ENCODE assay signal across 8 mouse cellular contexts in the genomic region with DNA sequence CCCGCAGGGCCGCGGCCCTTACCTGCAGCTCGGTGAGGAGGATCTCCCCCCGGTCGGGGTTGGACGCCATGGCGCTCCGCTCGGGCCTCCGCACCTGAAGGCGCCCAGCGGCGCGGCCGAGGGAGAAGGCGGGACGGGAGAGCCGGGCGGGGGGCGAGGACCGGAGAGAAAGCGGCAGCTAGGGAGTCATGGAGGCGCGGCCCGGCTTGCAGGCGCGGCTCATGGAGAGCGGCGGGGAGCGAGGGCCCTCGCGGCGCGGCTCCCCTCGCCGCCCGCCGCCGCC. TPM values are rescaled to one million over a fixed set of nuclear protein-coding genes. Genes with fewer than 3 reads are reported as not detected.
A peak's percentile ranks its signal among the peaks of the same experiment; 100 is the strongest.
DNase-seq lines count a peak whose midpoint lies in the region; ATAC-seq and TF ChIP-seq lines count a peak whose summit lies in the region.

No protein-coding gene starts in this region.

- no peak for DNase-seq in layer of hippocampus, adult 2 months (ENCODE audit: low spot score in 2 of 2)
- no peak for DNase-seq in layer of hippocampus, postnatal 10 days (ENCODE audit: low spot score in 2 of 2)
- no peak for DNase-seq in hindbrain, embryonic 14.5 days (ENCODE audit: low spot score)
- no peak for DNase-seq in adrenal gland, postnatal 14 days
- DNase-seq in yolk sac, embryonic 10.5 days (ENCODE audit: low spot score), result no peak
- DNase-seq in T-cell, adult 2 months (ENCODE audit: low spot score), result no peak

- no peaks in the 10 kb centered on the region for H3K27me3 ChIP-seq in hindbrain, embryonic 14.5 days (ENCODE audit: control insufficient read depth, insufficient read depth, low read length)
- no peaks in the 10 kb centered on the region for H3K27me3 ChIP-seq in midbrain, embryonic 16.5 days (ENCODE audit: control insufficient read depth, insufficient read depth, low read depth, low read length)

- H3K4me1 ChIP-seq in brown adipose tissue, adult 24 weeks (ENCODE audit: control insufficient read depth, insufficient read depth, insufficient read length, low read length), result no peaks in the 10 kb centered on the region
- H3K4me1 ChIP-seq in hindbrain, embryonic 14.5 days (replicated peaks; ENCODE audit: control insufficient read depth, insufficient read depth, low read length), result peaks cover 5% of the 10 kb centered on the region
- peaks cover 4% of the 10 kb centered on the region for H3K4me1 ChIP-seq in midbrain, embryonic 16.5 days (ENCODE audit: control insufficient read depth, insufficient read depth, low read length)

- H3K9me3 ChIP-seq in hindbrain, embryonic 14.5 days (ENCODE audit: control insufficient read depth, low read length), result no peaks in the 10 kb centered on the region
- no peaks in the 10 kb centered on the region for H3K9me3 ChIP-seq in midbrain, embryonic 16.5 days (replicated peaks; ENCODE audit: control insufficient read depth, low read length, poor library complexity, severe bottlenecking)

- no peak for TF ChIP-seq CTCF in layer of hippocampus, adult 2 months (conservative IDR thresholded peaks at IDR 0.05)

- H3K27ac ChIP-seq in layer of hippocampus, adult 2 months, result peak overlapping the region; percentile 92
- H3K27ac ChIP-seq in brown adipose tissue, adult 24 weeks (replicated peaks; ENCODE audit: low read depth, low read length), result peak overlapping the region; percentile 62
- peak overlapping the region; percentile 93 for H3K27ac ChIP-seq in hindbrain, embryonic 14.5 days
- peak overlapping the region; percentile 94 for H3K27ac ChIP-seq in midbrain, embryonic 16.5 days (ENCODE audit: low read length)

- peak overlapping the region; percentile 63 for H3K4me3 ChIP-seq in layer of hippocampus, adult 2 months
- H3K4me3 ChIP-seq in brown adipose tissue, adult 24 weeks (ENCODE audit: insufficient read depth, low read depth, low read length), result peak overlapping the region; percentile 98
- peak overlapping the region; percentile 85 for H3K4me3 ChIP-seq in hindbrain, embryonic 14.5 days (replicated peaks; ENCODE audit: low read length)
- H3K4me3 ChIP-seq in midbrain, embryonic 16.5 days (ENCODE audit: low read depth, low read length), result peak overlapping the region; percentile 100

- no peaks in the 10 kb centered on the region for H3K36me3 ChIP-seq in hindbrain, embryonic 14.5 days (replicated peaks; ENCODE audit: control insufficient read depth, insufficient read depth)
- H3K36me3 ChIP-seq in midbrain, embryonic 16.5 days (ENCODE audit: control insufficient read depth, insufficient read depth, low read length), result no peaks in the 10 kb centered on the region

- no peak; the same call in 1 of the 2 replicates for ATAC-seq in hindbrain, embryonic 14.5 days (ENCODE audit: low FRiP score)
- ATAC-seq in midbrain, embryonic 16.5 days, result no peak

- H3K9ac ChIP-seq in hindbrain, embryonic 14.5 days, result peak overlapping the region; percentile 90
- H3K9ac ChIP-seq in midbrain, embryonic 16.5 days (ENCODE audit: low read depth, low read length), result peak overlapping the region; percentile 94

- 2% methylated on average over 17 of the region's 40 CpGs for WGBS in hindbrain, embryonic 14.5 days
- WGBS in midbrain, embryonic 16.5 days, result under 1% methylated on average over 32 of the region's 40 CpGs

- peak overlapping the region; percentile 59 for H3K4me2 ChIP-seq in hindbrain, embryonic 14.5 days (replicated peaks)
- peak overlapping the region; percentile 74 for H3K4me2 ChIP-seq in midbrain, embryonic 16.5 days (ENCODE audit: low read length)

RNA-seq across cellular contexts. Expression of a gene that starts 0.3 kb away (rescaled TPM):
- 10 to 100 TPM; 26.5 to 33.9 TPM for total RNA-seq in layer of hippocampus, adult 2 months (2021)
- total RNA-seq in layer of hippocampus, postnatal 10 days (2021), result 10 to 100 TPM; 25.1 to 29.8 TPM
- polyA plus RNA-seq in brown adipose tissue, adult 24 weeks (2012; ENCODE audit: insufficient read depth, insufficient read length, missing spikeins), result 17.5 and 19.8 TPM in 2 replicates
- polyA plus RNA-seq in hindbrain, embryonic 14.5 days (2014; fragmentation: Nextera tagmentation; extraction: Ambion mirVana), result 22.0 and 24.5 TPM in 2 replicates
- polyA plus RNA-seq in midbrain, embryonic 16.5 days (2015; fragmentation: Nextera tagmentation; extraction: Ambion mirVana), result 18.6 and 22.8 TPM in 2 replicates
- 70.3 and 71.9 TPM in 2 replicates for total RNA-seq in adrenal gland, postnatal 14 days (2021)
